Mouse (Mus musculus): ENCODE measurements around the gene Nptx2. TPM values are rescaled to one million over a fixed set of nuclear protein-coding genes. Genes with fewer than 3 reads are reported as not detected.

Gene Nptx2
- polyA plus RNA-seq, 1 experiment from 2014 or later, result 1.8 TPM

GRCm38 (mm10) chr5:144591248-144591880, 45.7 kb downstream of the Nptx2 start:
- H3K27ac ChIP-seq (replicated peaks), result peak overlapping the region; percentile 66

DNA sequence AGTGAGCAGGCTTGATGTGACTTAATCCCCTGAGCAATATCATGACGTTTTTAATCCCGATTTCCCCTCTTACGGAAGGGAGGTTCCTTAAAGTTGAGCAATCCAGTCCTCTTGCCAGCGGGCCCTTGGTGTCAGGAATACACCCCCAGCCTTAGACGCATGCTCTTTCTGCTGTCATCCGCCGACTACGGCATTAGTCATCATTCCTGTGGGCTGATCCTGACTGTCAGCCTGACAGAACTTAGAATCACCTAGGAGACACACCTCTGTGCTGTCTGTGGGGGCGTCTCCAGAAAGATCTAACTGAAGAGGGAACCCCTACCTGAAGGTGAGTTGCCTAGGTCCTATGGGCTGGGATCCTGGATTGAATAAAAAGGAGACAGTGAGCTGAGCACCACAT, 49.1 kb downstream of the Nptx2 start:
- WGBS, result 87% methylated on average over 9 of the region's 9 CpGs
- H3K4me1 ChIP-seq, result peaks cover 10% of the 10 kb centered on the region

More at GRCm38 (mm10) chr5:144591248-144591880, 45.7 kb downstream of the Nptx2 start:
- ATAC-seq (ENCODE audit: low FRiP score, low read depth), result peak; percentile 75
- H3K4me1 ChIP-seq, result peaks cover 10% of the 10 kb centered on the region
- peaks cover 5% of the 10 kb centered on the region; the same call in 1 of the 2 replicates for H3K9me3 ChIP-seq
- H3K9ac ChIP-seq (replicated peaks), result no peak overlapping the region
- H3K36me3 ChIP-seq, result no peaks in the 10 kb centered on the region
- H3K4me3 ChIP-seq, result no peak overlapping the region
- H3K27me3 ChIP-seq, result no peaks in the 10 kb centered on the region
- 22% methylated on average over 12 of the region's 12 CpGs for WGBS
- H3K4me2 ChIP-seq (replicated peaks), result peak overlapping the region; percentile 22; the same call in 1 of the 2 replicates

More for the DNA sequence above, 49.1 kb downstream of the Nptx2 start:
- H3K4me3 ChIP-seq, result no peak overlapping the region
- H3K9ac ChIP-seq (replicated peaks), result no peak overlapping the region
- H3K27ac ChIP-seq (replicated peaks), result no peak overlapping the region
- ATAC-seq (ENCODE audit: low FRiP score, low read depth), result no peak
- H3K9me3 ChIP-seq, result no peaks in the 10 kb centered on the region; the same call in 1 of the 2 replicates
- no peaks in the 10 kb centered on the region for H3K36me3 ChIP-seq
- H3K27me3 ChIP-seq, result no peaks in the 10 kb centered on the region
- no peak overlapping the region for H3K4me2 ChIP-seq (replicated peaks)

Other genes with a start within 250 kb of the Nptx2 start
- 2.5 and 2.9 TPM in 2 replicates for gene Baiap2l1, start 187.8 kb upstream of the Nptx2 start, polyA plus RNA-seq (2016; fragmentation: Nextera tagmentation; extraction: Ambion mirVana)
- gene Tmem130, start 215.9 kb downstream of the Nptx2 start, polyA plus RNA-seq (2016; fragmentation: Nextera tagmentation; extraction: Ambion mirVana), result 55.1 and 65.3 TPM in 2 replicates
- gene Trrap, start 221.8 kb downstream of the Nptx2 start, polyA plus RNA-seq (2016; fragmentation: Nextera tagmentation; extraction: Ambion mirVana), result 95.9 and 102 TPM in 2 replicates